ENCODE assay signal across 10 mouse cellular contexts in the genomic region with DNA sequence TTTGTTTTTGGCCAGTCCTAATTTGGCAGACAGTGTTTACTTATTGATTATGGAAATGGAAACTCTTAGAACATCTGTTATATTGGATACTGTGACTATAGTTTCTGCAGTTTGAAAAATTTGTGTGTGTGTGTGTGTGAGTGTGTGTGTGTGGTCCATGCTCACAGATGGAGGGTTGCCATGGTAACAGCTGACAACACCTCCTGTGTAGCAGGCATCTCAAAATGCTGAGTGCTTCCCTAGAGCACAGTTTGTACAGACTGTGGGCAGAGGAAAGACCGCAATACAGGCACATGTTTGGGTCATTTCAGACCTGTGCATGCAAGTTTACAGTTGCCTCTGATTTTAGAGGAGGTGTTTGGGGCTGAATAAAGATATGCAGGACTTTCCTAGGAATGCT.
DNase-seq lines count a peak whose midpoint lies in the region; ATAC-seq lines count a peak whose summit lies in the region.
"Had no signal": no experiment of that assay in that cellular context is flagged by ENCODE, and none has a peak within 500 bp of the region (broad histone marks: within the 10 kb centered on the region; RNA-seq: fewer than 3 reads in every experiment).

No protein-coding gene starts in this region.

- WGBS in hindbrain, embryonic 11.5 days = 74% methylated on average over 1 of the region's 1 CpGs
- 81% methylated on average over 1 of the region's 1 CpGs for WGBS in hindbrain, embryonic 10.5 days
- 50% methylated on average over 1 of the region's 1 CpGs for WGBS in forebrain, embryonic 16.5 days

- H3K27ac ChIP-seq in hindbrain, embryonic 11.5 days (ENCODE audit: low read depth, low read length) = no peak overlapping the region
- H3K27ac ChIP-seq in hindbrain, embryonic 10.5 days = no peak overlapping the region
- no peak overlapping the region for H3K27ac ChIP-seq in forebrain, embryonic 16.5 days (ENCODE audit: low read length)

- no peak overlapping the region for H3K4me2 ChIP-seq in hindbrain, embryonic 11.5 days (replicated peaks; ENCODE audit: low read depth, low read length)
- no peak overlapping the region for H3K4me2 ChIP-seq in forebrain, embryonic 16.5 days (ENCODE audit: low read length)
- H3K4me2 ChIP-seq: heart, embryonic 13.5 days had no signal

- H3K27me3 ChIP-seq in hindbrain, embryonic 11.5 days (ENCODE audit: control insufficient read depth, insufficient read depth, low read length) = no peaks in the 10 kb centered on the region
- H3K27me3 ChIP-seq in hindbrain, embryonic 10.5 days (ENCODE audit: insufficient read depth, poor library complexity, severe bottlenecking) = no peaks in the 10 kb centered on the region
- no peaks in the 10 kb centered on the region for H3K27me3 ChIP-seq in forebrain, embryonic 16.5 days (replicated peaks; ENCODE audit: control insufficient read depth, insufficient read depth, low read length)
- H3K27me3 ChIP-seq: heart, embryonic 13.5 days had no signal

- H3K36me3 ChIP-seq in hindbrain, embryonic 11.5 days (ENCODE audit: control insufficient read depth, insufficient read depth, low read length) = no peaks in the 10 kb centered on the region
- H3K36me3 ChIP-seq in hindbrain, embryonic 10.5 days = no peaks in the 10 kb centered on the region
- H3K36me3 ChIP-seq in forebrain, embryonic 16.5 days (ENCODE audit: control insufficient read depth, insufficient read depth) = no peaks in the 10 kb centered on the region

- H3K9ac ChIP-seq in hindbrain, embryonic 11.5 days (ENCODE audit: low read depth, low read length) = no peak overlapping the region
- H3K9ac ChIP-seq in forebrain, embryonic 16.5 days (replicated peaks; ENCODE audit: low read depth, low read length) = no peak overlapping the region
- H3K9ac ChIP-seq: heart, embryonic 13.5 days had no signal

- no peak for ATAC-seq in hindbrain, embryonic 11.5 days (ENCODE audit: low FRiP score)
- ATAC-seq in forebrain, embryonic 16.5 days = peak; percentile 77

- peak; percentile 47 for DNase-seq in hindbrain, embryonic 11.5 days (ENCODE audit: low spot score)
- no peak for DNase-seq in hindbrain, embryonic 10.5 days (ENCODE audit: low spot score)
- DNase-seq in layer of hippocampus, postnatal 36 days = peak; percentile 54 to 59
- peak; percentile 83 to 92 for DNase-seq in right cerebral cortex, postnatal 10 days (ENCODE audit: low spot score in 2 of 2)
- no peak for DNase-seq in lung, postnatal 36 days
- DNase-seq in adrenal gland, postnatal 25 days = no peak
- DNase-seq in ovary, postnatal 36 days (ENCODE audit: low spot score) = no peak
- DNase-seq: kidney, adult 2 months had no signal

- no peaks in the 10 kb centered on the region for H3K4me1 ChIP-seq in hindbrain, embryonic 11.5 days (replicated peaks; ENCODE audit: control insufficient read depth, insufficient read depth, low read length)
- H3K4me1 ChIP-seq in hindbrain, embryonic 10.5 days (replicated peaks) = peaks cover 9% of the 10 kb centered on the region
- peaks cover 10% of the 10 kb centered on the region for H3K4me1 ChIP-seq in forebrain, embryonic 16.5 days (replicated peaks; ENCODE audit: control insufficient read depth, insufficient read depth, low read length)

- no peaks in the 10 kb centered on the region for H3K9me3 ChIP-seq in hindbrain, embryonic 11.5 days (ENCODE audit: control insufficient read depth, low read length)
- H3K9me3 ChIP-seq in hindbrain, embryonic 10.5 days = no peaks in the 10 kb centered on the region
- no peaks in the 10 kb centered on the region for H3K9me3 ChIP-seq in forebrain, embryonic 16.5 days (ENCODE audit: control insufficient read depth, low read length)
- H3K9me3 ChIP-seq: heart, embryonic 13.5 days had no signal

- H3K4me3 ChIP-seq in hindbrain, embryonic 11.5 days (ENCODE audit: low read depth, low read length) = no peak overlapping the region
- no peak overlapping the region for H3K4me3 ChIP-seq in hindbrain, embryonic 10.5 days
- no peak overlapping the region for H3K4me3 ChIP-seq in forebrain, embryonic 16.5 days (replicated peaks; ENCODE audit: low read length)
- H3K4me3 ChIP-seq: heart, embryonic 13.5 days had no signal

Comparison
In these comparisons a context has a peak if more than half of its experiments do, and no peak if none do; other contexts are left out.
1. DNase-seq: peak in hindbrain, embryonic 11.5 days (single experiment), layer of hippocampus, postnatal 36 days (2 of 2) and right cerebral cortex, postnatal 10 days (2 of 2); none in hindbrain, embryonic 10.5 days (single experiment), lung, postnatal 36 days (single experiment), adrenal gland, postnatal 25 days (single experiment) and ovary, postnatal 36 days (single experiment).